Comparison of ENCODE assay signal across 23 mouse cellular contexts in the genomic region with DNA sequence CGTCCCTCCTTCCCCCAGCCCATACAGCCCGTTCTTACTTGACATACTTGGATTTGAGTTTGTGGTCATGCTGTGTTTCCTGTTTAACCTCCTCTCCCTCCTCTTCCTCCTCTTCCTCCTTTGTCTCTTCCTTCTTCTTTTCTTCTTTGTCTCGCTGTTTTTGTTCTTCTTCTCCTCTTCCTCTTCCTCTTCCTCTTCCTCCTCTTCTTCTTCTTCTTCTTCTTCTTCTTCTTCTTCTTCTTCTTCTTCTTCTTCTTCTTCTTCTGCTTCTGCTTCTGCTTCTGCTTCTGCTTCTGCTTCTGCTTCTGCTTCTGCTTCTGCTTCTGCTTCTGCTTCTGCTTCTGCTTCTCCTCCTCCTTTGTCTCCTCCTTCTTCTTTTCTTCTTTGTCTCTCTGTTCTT. TPM values are rescaled to one million over a fixed set of nuclear protein-coding genes. Genes with fewer than 3 reads are reported as not detected.
DNase-seq lines count a peak whose midpoint lies in the region; ATAC-seq and TF ChIP-seq lines count a peak whose summit lies in the region.
"Not testable (repeated sequence)": the region's sequence is repeated elsewhere in the genome, so short reads cannot be mapped to it uniquely, and the experiment has no call there.
"Had no signal": no experiment of that assay in that cellular context is flagged by ENCODE, and none has a peak within 500 bp of the region (broad histone marks: within the 10 kb centered on the region; RNA-seq: fewer than 3 reads in every experiment).

A gene (minus strand): TSS at position 101 of the 400 bp plus-strand sequence.

- ATAC-seq in granulocyte monocyte progenitor cell, adult 5-6 weeks (replicated peaks; ENCODE audit: poor library complexity, severe bottlenecking) = peak; percentile 25; the same call in 1 of the 2 replicates

- H3K9me3 ChIP-seq in MEL (replicated peaks; ENCODE audit: insufficient read depth, low read length); megakaryocyte, embryonic 14.5 days: not testable (repeated sequence)

- DNase-seq in MEL (ENCODE audit: low read depth, low spot score); gastrocnemius, adult 2 months; heart, adult 2 months: not testable (repeated sequence)

- H3K9ac ChIP-seq in MEL (ENCODE audit: control insufficient read depth, low read depth, low read length, poor library complexity, severe bottlenecking); heart, adult 2 months (ENCODE audit: low read depth, low read length): not testable (repeated sequence)

- peak within 1 kb of the TSS in 1 of 2 experiments; percentile 48; a peak in 2 of 4 replicates for H3K4me3 ChIP-seq in MEL (ENCODE audit: control insufficient read depth in 1 of 2, insufficient read depth in 1 of 2, low read depth in 2 of 2, low read length in 2 of 2)
- not testable (repeated sequence) for H3K4me3 ChIP-seq in bone marrow macrophage, adult 2 months (ENCODE audit: insufficient read depth, low read length); gastrocnemius, adult 2 months; heart, adult 2 months; macrophage (ENCODE audit: inconsistent target)
- peak within 1 kb of the TSS; percentile 8 for H3K4me3 ChIP-seq in megakaryocyte, embryonic 14.5 days (replicated peaks)

- intact Hi-C loops in gastrocnemius, adult 2 months (cut with DNase I); heart, adult 2 months (cut with DNase I): not testable (repeated sequence)

- not testable (repeated sequence) for H3K27ac ChIP-seq in MEL (ENCODE audit: control insufficient read depth, low read depth, low read length)
- peak within 1 kb of the TSS; percentile 52 for H3K27ac ChIP-seq in bone marrow macrophage, adult 2 months (ENCODE audit: insufficient read depth, low read depth, low read length)
- H3K27ac ChIP-seq in gastrocnemius, adult 2 months = peak within 1 kb of the TSS; percentile 57; the same call in 1 of the 2 replicates
- H3K27ac ChIP-seq in heart, adult 2 months = peak within 1 kb of the TSS; percentile 27
- 0 out of 2 replicates have a peak within 1 kb of the TSS, but pooled peaks have one; percentile 27 for H3K27ac ChIP-seq in macrophage

- not testable (repeated sequence) for TF ChIP-seq POLR2A in MEL (IDR thresholded peaks at IDR 0.05; ENCODE audit: control insufficient read depth in 1 of 2, insufficient read depth in 1 of 2, low read depth in 1 of 2, low read length in 2 of 2, poor library complexity in 1 of 2); bone marrow macrophage, adult 2 months (IDR thresholded peaks at IDR 0.05; ENCODE audit: borderline replicate concordance, low read depth, low read length); heart, adult 2 months (IDR thresholded peaks at IDR 0.05; ENCODE audit: insufficient read depth, low read depth, low read length)

- 49% methylated on average over 3 of the region's 3 CpGs for WGBS in heart, adult 2 months
- 0% methylated on average over 2 of the region's 3 CpGs for WGBS in macrophage (ENCODE audit: missing documents)

- peaks cover 0 to 22% of the 10 kb centered on the region in 2 experiments; a peak in 2 of 4 replicates for H3K36me3 ChIP-seq in MEL (ENCODE audit: control insufficient read depth in 1 of 2, insufficient read depth in 2 of 2, low read length in 2 of 2)
- H3K36me3 ChIP-seq in heart, adult 2 months (ENCODE audit: control insufficient read depth, insufficient read depth, low read length); macrophage (ENCODE audit: inconsistent target); megakaryocyte, embryonic 14.5 days (replicated peaks; ENCODE audit: low read length): not testable (repeated sequence)

- TF ChIP-seq RAD21 in MEL (IDR thresholded peaks at IDR 0.05; ENCODE audit: low read depth, low read length) = not testable (repeated sequence)

- not testable (repeated sequence) for H3K27me3 ChIP-seq in MEL (ENCODE audit: control insufficient read depth in 1 of 2, insufficient read depth in 2 of 2, low read length in 2 of 2); heart, adult 2 months (ENCODE audit: control insufficient read depth, insufficient read depth, low read length); megakaryocyte, embryonic 14.5 days (replicated peaks)

- peak in 1 of 2 experiments; percentile 43; a peak in 1 of 4 replicates for TF ChIP-seq EP300 in MEL (IDR thresholded peaks at IDR 0.05; ENCODE audit: low read depth in 1 of 2, low read length in 2 of 2)
- TF ChIP-seq EP300 in heart, adult 2 months (IDR thresholded peaks at IDR 0.05; ENCODE audit: insufficient read depth, low read depth, low read length) = not testable (repeated sequence)

- not testable (repeated sequence) for TF ChIP-seq CTCF in MEL (IDR thresholded peaks at IDR 0.05 in 2 of 3, conservative IDR thresholded peaks at IDR 0.05 in 1 of 3; ENCODE audit: control insufficient read depth in 1 of 3, insufficient read depth in 1 of 3, low read depth in 2 of 3, low read length in 3 of 3, poor library complexity in 1 of 3, severe bottlenecking in 1 of 3); bone marrow macrophage, adult 2 months (IDR thresholded peaks at IDR 0.05; ENCODE audit: low read depth, low read length); gastrocnemius, adult 2 months (IDR thresholded peaks at IDR 0.05); heart, adult 2 months (IDR thresholded peaks at IDR 0.05)

- peaks cover 9 to 30% of the 10 kb centered on the region in 2 experiments for H3K4me1 ChIP-seq in MEL (ENCODE audit: control insufficient read depth in 1 of 2, insufficient read depth in 2 of 2, low read length in 2 of 2)
- H3K4me1 ChIP-seq in bone marrow macrophage, adult 2 months (ENCODE audit: control insufficient read depth, insufficient read depth, low read length); heart, adult 2 months (ENCODE audit: control insufficient read depth, insufficient read depth, low read length): not testable (repeated sequence)
- peaks cover 46% of the 10 kb centered on the region for H3K4me1 ChIP-seq in megakaryocyte, embryonic 14.5 days

- not testable (repeated sequence) for H3K79me2 ChIP-seq in MEL (ENCODE audit: control insufficient read depth, insufficient read depth, low read length, poor library complexity); heart, adult 2 months (replicated peaks; ENCODE audit: control insufficient read depth, insufficient read depth, low read length); macrophage (ENCODE audit: inconsistent target)

TF ChIP-seq in MEL, 35 proteins besides CTCF, POLR2A, EP300 and RAD21:
- TF ChIP-seq MYC (IDR thresholded peaks at IDR 0.05; ENCODE audit: low read depth, low read length) (0 out of 2 replicates have a peak, but pooled peaks have one; percentile 16), TBP (IDR thresholded peaks at IDR 0.05; ENCODE audit: low read depth, low read length) (0 out of 2 replicates have a peak, but pooled peaks have one; percentile 0)
TF ChIP-seq in MEL: peak in this region for 2; not testable (repeated sequence) for 33.

RNA-seq across cellular contexts. Expression of the gene that starts here (rescaled TPM):
- not detected in 2 replicates for total RNA-seq in MEL (2012; rRNA removed)
- polyA plus RNA-seq in MEL (2012; ENCODE audit: insufficient read depth in 1 of 2, insufficient read length in 2 of 2, low read depth in 1 of 2, low replicate concordance in 2 of 2, missing spikeins in 1 of 2) = not detected
- not detected in 2 replicates for polyA plus RNA-seq in bone marrow macrophage, adult 2 months (2012; ENCODE audit: insufficient read depth, insufficient read length, missing spikeins)
- not detected for total RNA-seq in gastrocnemius, adult 2 months (2021)
- not detected in 2 replicates for total RNA-seq in granulocyte monocyte progenitor cell, adult 5-6 weeks (2014; fragmentation: Nextera tagmentation)
- not detected in 2 replicates for total RNA-seq in granulocyte monocyte progenitor cell, adult 5-6 weeks (2017)
- total RNA-seq in heart, adult 2 months (2021) = not detected
- polyA plus RNA-seq in heart, adult 2 months (2012; rRNA removed) = not detected in 2 replicates
- total RNA-seq in macrophage (2018; cell fraction: chromatin; rRNA removed) = not detected
- not detected for total RNA-seq in macrophage (2018; cell fraction: cytosol; rRNA removed)
- not detected for total RNA-seq in macrophage (2018; cell fraction: nucleus; rRNA removed)
- not detected in 3 replicates for polyA plus RNA-seq in macrophage (2018)
- polyA plus RNA-seq in megakaryocyte, embryonic 14.5 days (2012; ENCODE audit: insufficient read depth, low replicate concordance) = not detected in 2 replicates
- total RNA-seq: adrenal gland, adult 18-20 months; adrenal gland, adult 2 months; adrenal gland, adult 8-10 months; adrenal gland, postnatal 10 days; adrenal gland, postnatal 14 days; adrenal gland, postnatal 25 days; adrenal gland, postnatal 36 days; adrenal gland, postnatal 4 days; CH12.LX; ES-E14 had no signal
- polyA plus RNA-seq: activated CD4-positive, CD25-positive, alpha-beta regulatory T cell, adult 4 months; adrenal gland, adult 2 months; brain, embryonic 14.5 days; C2C12; CD4-positive, CD25-positive, alpha-beta regulatory T cell, adult 4 months; G1E; Patski had no signal

Comparison
In these comparisons a context has a peak if more than half of its experiments do, and no peak if none do; other contexts are left out.
1. Peak in ATAC-seq in granulocyte monocyte progenitor cell, adult 5-6 weeks; RNA of the gene not detected or under 1 TPM.